Mouse (Mus musculus) retina, postnatal 7 days (tissue): ENCODE data around the gene Asb17.
"Not testable (repeated sequence)": the region's sequence is repeated elsewhere in the genome, so short reads cannot be mapped to it uniquely, and the experiment has no call there.

Experiments used
- DNase-seq: peaks from one replicate; pipeline ENCODE4 v3.0.0-alpha.2; 2012; ENCODE audit warnings: low read depth, low spot score

Gene Asb17

DNA sequence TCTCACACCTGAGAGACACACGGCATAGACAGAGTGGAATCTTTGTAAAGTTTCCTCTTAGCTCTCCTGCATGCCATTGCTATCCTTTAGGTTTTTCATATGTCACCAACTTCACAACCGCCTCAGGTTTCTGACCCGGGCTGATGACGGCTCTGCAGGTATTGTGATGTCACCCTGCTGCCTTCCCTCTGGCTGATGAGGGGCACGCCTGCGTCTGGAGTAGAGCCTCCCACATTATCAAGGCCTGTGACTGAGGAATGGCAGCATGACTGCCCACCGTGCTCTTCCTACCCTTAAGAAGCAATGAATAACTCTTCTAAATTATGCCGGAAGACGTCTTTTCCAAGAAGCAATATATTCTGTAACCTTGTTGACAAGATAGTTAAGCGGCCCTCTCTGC lies at the start of gene Asb17:
Gene Asb17 (plus strand): TSS at position 180 of the 400 bp plus-strand sequence.
- no peak for DNase-seq

DNA sequence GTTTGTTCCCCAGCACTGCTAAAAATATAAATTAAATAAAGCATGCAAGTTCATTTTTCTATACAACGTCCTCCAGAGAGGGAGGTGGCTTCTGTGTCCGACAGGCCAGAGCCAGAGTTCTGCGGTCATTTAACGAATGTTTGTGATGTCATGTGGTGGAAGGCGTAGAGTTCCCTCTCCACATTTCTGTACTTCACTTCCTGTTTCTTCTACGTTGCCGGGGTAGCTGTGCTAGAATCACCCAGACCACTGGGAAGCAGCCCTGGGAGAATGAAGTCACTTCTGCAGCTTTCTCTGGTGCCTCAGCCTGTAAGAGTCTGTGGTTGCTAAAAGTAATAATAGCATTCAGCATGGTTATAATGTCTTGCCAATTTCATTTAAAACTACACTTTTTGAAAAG lies 46.4 kb upstream of the Asb17 start:
- DNase-seq, result no peak

DNA sequence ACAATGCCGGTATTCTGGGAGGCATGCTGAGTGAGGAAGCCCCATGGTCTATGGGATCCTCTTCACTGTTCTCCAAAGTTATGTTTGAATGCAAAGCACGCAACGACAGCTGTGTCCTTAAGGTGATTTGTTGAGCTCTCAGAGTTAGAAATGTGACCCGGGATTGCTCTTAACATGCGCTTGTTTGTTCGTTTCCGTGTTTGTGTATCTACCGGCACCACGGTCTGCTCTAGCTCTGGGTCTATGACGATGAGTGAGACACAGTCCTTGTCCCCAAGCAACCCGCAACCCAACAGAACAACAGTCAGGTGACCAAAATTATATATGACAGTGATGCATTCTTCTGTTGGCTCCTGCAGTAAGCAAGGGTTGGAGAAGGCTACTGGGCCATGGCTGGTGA lies 44.4 kb upstream of the Asb17 start:
- no peak for DNase-seq

DNA sequence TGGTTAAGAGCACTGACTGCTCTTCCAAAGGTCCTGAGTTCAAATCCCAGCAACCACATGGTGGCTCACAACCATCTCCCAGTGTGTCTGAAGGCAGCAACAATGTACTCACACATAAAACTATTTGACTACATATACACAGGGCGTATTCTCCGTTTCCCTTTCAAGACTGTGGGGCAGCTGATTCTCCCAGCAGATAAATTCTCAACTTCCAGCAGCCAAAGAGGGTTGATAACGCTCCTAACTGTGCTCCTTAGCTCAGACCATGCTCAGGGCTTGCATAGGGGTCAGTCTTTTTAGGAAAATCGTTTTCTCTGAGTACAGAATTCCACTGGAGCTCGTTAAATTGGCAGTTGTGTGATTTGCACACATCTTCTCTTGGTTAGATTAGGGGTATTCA lies 43.3 kb upstream of the Asb17 start:
- no peak for DNase-seq

DNA sequence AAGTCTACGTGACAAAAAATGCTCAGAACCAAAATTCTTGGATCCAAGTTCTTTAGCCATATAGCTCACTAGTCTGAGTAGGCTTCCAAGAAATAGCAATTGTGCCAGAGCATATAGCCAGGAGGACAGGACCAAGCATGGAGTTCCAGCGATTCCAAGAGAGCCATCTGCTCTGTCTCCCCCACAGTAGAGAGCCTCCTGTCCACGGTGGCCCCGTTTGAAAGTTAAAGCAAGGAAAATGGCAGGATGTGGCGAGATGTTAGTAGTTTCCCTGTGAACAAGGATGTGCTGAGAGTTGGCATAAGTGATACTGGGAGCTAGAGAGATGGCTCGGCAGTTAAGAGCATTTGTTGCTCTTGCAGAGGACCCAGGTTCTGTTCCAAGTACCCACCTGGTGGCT lies 42.5 kb upstream of the Asb17 start:
- no peak for DNase-seq

DNA sequence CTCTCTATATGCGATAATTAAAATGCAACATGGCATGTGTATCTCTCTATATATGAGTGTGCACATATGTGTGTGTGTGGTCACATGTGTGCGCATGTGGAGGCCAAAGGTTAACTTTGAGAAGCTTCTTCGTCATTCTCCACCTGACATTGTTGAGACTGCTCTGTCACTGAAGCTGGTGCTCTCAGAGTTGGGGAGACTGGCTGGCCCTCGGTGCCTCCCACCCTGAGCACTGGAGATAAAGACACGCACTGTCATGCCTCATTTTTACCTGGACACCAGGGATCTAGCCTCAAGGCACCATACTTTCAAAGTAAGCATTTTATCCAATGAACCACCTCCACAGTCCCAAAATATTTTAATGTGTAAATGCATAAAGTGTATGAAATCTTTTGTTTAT lies 41.4 kb upstream of the Asb17 start:
- DNase-seq, result no peak

DNA sequence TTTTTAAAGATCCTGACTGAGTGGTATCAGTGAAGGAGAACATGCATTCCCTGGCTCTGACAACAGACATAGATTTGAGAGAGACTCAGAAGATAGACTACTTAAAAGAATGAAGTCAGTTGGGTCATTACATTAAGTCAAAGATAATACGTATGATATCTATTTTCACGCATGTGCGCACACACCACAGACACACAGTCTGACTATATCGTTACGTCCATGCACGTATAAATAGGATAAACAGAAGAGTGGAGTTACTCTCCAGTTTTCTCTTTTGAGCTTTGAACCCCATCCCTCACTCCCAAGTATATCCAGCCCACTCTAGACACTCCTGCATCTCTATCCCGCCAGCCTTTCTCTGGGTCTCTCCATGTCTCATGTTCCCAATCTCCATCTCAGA lies 40.0 kb upstream of the Asb17 start:
- DNase-seq, result no peak

DNA sequence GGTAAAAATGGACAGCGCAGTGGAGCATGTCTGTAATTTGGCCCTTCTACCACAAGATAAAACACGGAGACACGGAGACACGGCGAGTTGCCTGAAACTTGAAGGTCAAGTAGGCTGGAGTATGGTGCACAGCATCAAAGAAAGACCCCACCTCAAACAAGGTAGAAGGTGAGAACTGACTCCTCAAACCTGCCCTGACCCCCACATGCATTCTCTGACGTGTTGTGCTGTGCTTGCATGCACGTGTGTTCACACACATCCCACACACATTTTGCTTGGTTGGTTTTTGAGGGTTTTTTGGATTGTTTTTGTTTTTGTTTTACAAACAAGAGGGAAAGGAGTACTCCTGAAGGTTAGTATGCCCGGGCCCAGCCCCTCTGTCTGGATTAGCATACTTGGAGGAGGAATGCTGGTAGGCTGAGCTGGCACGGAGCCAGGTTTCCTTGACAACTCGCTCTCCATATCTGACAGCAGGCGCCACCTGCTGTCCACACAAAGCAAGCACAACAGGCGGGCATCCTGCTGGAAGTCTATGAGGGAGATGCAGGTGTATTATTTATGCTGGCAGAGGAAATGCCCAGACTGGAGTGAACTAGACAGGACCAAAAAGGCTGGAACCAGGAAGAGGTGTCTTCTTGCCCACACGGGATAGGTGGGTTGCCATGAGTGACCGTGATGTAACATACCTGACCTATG lies 37.8 kb upstream of the Asb17 start:
- peak; percentile 92 for DNase-seq

DNA sequence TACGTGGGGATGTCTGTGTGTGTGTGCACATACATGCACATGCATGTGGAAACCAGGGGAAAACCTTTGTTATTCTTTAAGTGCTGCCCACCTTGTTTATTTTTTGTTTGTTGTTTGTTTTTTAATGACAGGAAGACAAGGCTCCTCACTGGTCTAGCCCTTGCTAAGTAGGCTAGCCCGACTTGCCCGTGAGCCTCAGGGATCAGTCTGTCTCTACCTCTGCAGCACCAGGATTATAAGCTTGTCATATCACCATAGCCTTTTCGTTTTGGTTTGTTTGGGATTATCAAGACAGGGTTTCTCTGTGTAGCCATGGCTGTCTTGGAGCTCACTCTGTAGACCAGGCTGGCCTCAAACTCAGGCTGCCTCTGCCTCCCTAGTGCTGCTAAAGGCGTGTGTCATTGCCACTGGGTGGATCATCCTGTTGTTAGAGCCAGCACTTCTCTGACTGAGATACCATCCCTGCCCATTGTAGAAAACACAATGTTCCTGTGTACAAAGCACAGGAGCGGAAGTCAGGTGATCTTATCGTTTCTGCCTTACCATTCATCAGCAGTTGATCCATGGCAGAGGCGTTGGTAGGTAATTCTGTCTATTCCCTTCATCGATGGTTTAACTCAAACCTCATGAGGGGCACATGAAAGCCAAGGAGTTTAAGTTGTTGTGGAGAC lies 37.1 kb upstream of the Asb17 start:
- no peak for DNase-seq

DNA sequence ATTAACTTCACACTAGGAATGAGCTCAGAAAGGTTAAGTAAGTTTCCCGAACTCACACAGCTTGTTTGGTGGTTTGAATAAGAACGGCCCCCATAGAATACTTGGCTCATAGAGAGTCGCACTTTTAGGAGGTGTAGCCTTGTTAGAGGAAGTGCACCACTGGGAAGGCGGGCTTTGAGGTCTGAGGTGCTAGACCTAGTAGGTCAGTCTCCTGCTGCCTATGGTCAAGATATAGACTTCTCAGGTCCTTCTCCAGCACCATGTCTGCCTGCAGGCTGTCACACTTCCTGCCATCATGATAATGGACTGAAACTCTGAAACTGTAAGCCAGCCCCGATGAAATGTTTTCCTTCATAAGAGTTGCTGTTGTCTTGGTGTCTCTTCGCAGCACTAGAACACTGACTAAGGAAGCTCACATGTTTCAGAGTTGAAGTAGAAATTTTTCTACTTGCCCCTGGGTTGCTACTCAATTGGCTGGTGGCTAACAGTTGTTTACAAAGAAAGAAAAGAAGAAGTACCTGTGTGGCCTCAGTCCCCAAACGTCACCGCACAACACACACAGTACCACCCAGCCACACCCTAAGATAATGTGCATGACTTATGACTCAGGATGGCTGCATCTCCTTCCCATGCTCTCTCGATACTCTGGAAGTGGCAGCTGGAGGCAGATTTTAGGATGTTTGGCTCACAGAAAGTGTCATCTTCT lies 36.4 kb upstream of the Asb17 start:
- DNase-seq, result no peak

DNA sequence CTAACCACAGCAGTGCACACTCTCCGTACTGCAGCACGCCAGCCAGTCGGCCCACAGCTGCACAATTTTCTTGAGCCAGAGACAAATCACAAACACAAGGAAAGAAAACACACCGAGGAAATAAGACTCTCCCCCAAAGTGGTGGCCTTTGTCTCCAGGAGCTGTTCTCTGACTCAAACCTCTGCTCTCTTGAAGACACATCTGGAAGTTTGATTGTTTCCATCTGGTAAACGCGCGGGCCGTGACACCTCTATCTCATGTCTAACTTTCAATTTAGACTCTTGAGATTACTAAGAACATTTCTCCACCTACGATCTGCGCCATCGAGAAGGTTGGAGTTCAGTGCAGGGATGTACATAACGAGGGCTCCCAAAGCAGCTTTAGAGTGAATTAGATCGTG lies 35.6 kb upstream of the Asb17 start:
- no peak for DNase-seq

DNA sequence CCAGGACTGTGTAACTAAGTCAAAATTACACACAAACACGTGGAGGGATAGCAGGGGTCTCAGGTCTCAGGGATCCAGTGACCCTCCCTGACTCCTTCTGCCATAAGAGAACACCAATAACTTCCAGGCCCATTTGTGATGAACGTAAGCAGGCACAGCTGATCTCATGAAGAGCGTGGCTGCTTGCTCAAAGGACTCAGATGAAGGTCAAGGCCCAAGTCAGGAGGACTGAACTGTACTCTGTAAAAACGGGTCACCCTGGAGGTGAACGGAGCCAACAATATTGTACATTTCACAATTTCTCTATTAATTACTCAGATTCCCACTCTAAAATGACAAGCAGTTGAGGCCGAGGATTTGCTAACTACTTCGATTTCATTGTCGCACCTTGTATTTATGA lies 30.0 kb upstream of the Asb17 start:
- no peak for DNase-seq

DNA sequence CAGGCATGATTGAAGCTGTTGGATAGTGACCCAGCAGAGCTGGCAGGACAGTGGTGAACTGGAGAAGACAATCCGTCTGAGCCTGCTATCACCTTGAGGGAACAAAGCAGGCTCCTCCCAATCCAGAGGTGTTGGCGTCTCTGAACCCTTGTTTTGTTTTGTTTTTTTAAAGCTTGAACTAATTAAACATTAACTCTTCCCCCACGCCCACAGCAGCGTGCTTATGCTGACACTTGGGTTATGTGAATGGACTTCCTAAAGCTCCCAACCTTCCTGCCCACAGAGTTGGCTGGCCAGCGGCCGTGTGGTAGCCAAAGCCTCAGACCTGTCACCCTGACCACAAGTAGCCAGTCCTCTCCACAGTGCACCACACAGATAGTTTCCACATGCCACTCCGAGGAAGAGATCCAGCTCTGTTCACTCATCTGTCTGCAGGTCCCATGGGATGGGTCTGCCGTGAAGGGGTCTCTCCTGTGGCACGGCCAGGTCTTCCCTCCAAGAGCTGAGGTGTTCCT lies 26.6 kb upstream of the Asb17 start:
- no peak for DNase-seq

DNA sequence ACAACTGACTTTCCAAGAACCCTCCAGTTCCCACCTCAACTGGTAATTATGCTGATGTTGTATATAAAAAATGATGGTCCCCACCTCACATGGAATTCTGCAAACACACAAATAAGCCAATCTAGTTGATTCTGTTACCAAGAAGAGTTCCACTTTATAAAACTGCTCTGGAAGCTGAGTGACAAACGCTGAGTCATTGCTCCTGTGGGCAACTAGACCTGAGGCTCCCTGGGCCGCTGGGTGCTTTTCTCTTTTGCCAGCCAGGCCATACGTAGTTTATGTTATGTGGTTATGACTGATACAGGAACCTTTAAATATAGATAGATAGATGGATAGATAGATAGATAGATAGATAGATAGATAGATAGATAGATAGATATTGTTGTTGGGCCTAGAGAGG lies 25.3 kb upstream of the Asb17 start:
- no peak for DNase-seq

DNA sequence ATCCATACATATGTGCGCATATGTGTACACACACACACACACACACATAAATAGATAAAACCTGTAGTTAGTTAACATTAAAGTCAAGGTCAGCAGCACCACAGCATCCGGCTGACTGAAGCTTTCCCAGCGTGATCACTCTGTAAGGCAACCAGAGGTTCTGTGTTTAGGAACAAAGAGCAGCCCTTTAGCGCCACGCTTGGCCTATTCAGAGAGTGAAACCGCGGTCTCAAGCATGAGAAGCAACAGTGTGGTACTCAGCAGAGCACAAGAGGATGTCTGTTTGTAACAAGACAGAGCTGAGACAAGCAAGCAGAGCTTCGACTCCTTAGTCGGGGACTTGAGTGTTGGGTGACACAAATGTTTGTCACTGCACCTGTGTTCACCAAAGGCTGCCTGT lies 24.6 kb upstream of the Asb17 start:
- DNase-seq, result no peak

DNA sequence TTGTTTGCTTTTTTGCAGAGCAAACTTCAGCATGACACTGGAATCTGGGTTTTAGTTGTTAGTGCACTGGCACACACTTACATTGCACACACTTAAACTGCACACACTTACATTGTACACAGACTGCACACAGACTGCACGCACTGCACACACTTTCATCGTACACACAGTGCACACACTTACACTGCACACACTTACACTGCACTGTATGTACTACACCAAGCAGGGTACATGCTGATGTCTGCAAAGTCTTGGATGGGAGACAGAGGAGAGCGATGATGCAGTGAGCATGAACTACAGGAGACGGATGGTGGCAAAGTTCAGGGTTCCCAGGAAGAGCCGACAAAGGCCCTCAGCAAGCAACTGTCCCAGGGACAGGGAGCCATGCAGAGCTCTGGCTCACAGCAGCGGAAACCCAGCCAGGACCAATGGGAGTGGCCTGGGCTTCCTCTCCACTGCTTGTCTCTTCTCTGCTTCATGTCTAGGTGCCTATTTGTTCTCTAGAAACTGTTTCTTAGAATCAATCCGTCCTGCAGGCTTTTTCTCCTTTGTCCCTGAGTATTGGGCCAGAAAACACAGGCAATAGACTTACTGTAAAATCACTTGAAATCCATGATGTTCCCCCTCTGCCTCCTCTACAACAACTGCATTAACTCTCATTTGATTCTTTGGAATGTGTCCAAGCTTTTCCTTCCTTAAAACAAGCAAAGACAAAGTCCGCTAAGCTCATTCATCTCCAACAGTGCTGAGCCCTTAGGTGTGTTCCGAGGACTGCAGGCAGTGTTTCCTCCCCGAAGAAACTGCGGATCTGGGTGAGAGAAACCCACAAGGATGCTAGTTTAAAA lies 20.1 kb upstream of the Asb17 start:
- no peak for DNase-seq

DNA sequence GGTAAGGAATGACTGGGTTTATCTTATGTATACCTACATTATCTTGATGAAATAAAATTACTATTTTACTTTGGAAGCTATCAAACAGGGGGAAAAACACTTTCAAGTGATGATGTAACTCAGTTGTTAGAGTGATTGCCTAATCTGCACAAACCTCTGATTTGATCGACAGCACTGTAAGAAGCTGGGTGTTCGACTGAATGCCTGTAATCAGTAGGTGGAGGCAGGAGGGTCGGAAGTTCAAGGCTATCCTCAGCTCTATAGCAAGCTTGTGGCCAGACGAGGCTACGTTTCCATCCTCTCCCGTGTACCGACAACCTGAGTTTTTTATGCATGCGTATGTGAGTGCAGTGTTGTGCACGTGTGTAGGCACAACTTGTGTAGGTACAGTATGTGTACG lies 18.8 kb upstream of the Asb17 start:
- DNase-seq, result no peak

DNA sequence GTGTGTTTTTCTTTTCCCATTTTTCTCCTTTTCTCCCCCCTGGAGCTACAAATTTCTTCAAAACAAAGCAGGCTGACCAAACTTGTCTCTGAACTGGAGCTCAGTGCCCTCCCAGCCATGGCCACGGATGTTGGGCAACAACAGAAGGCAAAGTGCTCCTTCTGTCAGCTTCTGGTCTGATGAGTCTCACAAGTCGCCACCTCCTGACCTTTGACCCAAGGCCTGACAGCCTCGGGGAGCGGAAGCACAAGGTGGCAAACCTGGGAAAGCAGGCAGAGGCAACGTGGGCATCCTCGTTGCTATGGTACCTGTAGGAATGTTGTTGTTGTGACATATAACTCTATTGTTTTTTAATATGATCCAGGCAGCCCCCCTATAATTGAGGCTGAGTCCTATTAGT lies 17.4 kb upstream of the Asb17 start:
- DNase-seq, result no peak

DNA sequence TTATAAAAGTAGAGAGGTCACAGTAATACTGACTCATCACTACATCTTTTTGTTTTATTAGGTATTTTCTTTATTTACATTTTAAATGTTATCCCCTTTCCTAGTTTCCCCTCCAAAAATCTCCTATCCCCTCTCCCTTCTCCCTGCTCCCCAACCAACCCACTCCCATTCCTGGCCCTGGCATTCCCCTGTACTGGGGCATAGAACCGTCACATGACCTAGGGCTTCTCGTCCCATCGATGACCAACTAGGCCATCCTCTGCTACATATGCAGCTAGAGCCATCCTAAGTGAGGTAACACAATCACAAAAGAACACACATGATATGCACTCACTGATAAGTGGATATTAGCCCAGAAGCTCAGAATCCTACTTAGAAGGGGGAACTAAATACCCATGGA lies 14.2 kb upstream of the Asb17 start:
- not testable (repeated sequence) for DNase-seq

DNA sequence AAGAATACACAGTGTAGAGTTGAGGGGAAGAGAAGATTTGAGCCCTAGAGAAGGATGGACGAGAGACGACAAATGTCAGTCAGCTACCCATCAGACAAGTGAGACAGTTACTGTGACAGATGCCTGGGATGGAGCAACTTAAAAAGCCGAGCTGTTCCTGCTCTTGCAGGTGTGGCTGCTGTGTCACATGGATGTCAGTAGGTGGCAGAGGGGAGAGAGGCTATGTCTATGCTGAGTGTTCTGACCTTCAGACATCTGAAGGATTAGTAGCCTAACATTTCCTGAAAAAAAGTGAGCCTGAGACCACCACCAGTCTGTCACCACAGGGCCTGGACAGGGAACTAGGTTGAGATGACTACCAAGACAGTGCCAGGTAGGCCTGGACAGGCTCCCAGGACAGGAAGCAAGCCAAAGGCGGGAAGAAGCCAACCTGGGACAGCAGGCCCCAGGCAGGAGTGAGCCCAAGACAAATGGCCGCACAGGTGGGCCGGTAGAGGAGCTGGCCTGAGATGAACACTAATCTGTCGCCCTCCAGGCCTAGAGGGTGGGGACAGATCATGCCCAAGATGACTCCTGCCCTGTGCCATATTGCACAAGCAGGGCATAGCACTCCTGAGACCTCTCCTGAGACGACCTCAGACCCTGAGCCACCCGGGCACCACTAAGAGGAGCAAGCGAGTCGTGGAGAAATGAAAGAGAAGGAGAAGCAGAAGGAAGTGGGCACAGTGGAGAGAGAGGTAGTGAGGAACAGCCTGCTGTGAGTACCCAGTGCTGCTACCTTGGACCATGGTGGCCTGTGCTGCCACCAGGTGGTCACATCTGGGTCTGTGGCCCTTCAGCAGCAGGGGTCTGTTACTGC lies 12.8 kb upstream of the Asb17 start:
- DNase-seq, result no peak
